Mouse (Mus musculus): ENCODE measurements around the gene Rtn4rl1.
A peak's percentile ranks its signal among the peaks of the same experiment; 100 is the strongest.

Rtn4rl1 gene

GRCm38 (mm10) chr11:75297631-75298030 is 104.0 kb downstream of the Rtn4rl1 start:
- no peak for DNase-seq (ENCODE audit: low read depth)

GRCm38 (mm10) chr11:75298491-75298890 is 104.9 kb downstream of the Rtn4rl1 start:
- no peak for DNase-seq (ENCODE audit: low read depth)

DNA sequence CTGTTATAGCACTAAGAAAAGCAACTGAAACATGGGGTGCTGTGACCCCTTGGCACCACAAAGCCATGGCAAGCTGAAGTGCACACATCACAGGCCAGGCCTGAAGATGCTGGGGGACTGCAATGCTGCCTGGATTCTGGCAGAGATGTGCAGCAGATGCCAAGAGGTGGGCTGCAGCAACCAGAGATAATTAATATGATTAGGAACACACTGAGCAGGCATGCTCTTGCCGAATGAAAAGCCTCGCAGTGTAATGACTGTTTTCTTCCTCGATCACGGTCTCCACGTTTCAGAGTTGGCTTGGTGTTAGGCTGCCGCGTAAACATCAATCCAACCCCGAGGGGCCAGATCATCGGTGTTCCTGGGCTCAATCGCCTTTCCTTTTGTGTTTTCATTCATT is 106.2 kb downstream of the Rtn4rl1 start:
- DNase-seq (ENCODE audit: low read depth) = no peak

DNA sequence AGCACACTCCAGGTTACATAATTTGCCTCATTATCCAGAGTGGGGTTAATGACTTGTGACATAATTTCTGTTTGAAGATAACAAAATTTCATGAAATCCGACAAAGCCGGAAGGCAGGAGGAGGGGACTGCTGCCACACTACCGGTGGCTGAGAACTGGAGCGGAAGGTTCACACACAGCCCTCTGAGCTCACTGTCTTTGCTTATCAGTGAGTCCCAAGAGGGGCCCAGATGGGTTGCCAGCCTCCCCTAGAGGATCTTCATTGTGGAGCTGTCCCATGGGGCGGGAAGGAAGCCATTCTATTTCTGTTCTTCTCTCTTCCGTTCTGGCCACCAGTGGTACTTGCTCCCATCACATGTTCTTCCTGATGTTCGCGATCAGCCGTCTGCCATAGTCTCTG is 107.4 kb downstream of the Rtn4rl1 start:
- DNase-seq (ENCODE audit: low read depth) = peak; percentile 43

- peak; percentile 31 for DNase-seq (ENCODE audit: low read depth)
These were observed 111.2 kb downstream of the Rtn4rl1 start for GRCm38 (mm10) chr11:75304797-75305196.

DNA sequence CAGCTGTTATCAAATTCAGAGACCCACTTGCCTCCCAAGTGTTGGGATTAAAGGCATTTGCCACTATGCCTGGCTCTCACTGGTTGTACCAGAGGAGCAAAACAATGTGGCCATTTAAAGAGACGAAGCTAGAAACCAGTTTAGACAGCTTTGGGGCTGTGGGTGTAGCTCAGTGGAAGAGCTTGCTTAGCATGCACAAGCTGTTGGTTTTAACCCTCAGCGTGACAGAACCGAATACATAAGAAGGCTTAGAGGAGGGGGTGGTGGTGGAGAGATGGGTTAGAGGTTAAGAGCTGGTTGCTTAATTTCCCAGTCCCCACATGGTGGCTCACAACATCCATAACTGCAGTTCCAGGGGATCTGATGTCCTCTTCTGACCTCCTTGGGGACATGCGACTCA is 115.1 kb downstream of the Rtn4rl1 start:
- DNase-seq (ENCODE audit: low read depth) = no peak

DNA sequence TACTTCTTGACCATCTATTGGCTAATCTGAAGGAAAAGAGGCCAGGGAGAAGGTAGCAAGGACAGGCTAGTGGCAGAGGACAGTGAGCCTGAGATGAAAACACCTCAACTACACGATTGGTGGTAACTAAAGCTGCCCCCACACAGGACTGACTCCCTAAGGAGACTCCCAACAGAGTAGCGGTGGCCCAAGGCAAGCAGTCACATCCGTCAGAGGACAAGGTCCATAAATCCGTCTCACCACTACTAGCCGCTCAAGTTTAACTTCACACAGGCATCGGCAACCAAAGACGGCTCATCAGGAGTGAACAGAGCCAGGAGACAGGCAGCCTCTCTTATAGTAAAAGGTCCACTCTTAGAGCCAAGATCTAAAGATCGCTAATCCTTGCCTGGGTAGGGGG is 117.2 kb downstream of the Rtn4rl1 start:
- DNase-seq (ENCODE audit: low read depth) = no peak

DNA sequence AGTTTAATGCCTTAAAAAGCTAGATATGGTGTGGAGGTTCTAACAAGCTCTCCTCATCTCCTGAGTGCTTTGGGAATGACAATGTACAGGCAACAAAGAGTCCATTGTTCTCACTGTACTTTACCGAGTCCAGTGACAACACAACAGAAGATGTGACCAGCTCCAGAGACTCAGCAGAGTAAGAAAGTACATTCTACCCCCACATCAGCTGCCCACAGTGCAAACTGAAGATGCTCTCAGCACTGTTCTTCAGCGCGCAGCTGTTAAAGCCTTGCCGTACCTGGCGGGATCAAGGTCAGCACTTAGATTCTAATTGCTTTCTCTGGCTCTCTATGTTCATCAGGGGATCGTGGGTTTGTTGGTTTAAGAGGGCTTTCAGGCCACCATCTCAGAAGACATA is 118.2 kb downstream of the Rtn4rl1 start:
- DNase-seq (ENCODE audit: low read depth) = no peak

- no peak for DNase-seq (ENCODE audit: low read depth)
These were observed 120.3 kb downstream of the Rtn4rl1 start for GRCm38 (mm10) chr11:75313834-75314233.
